Mouse (Mus musculus) heart, embryonic 11.5 days (tissue): ENCODE measurements around the gene Pax5. TPM values are rescaled to one million over a fixed set of nuclear protein-coding genes. Genes with fewer than 3 reads are reported as not detected.

ENCODE experiments used
- ATAC-seq: fragments of 200-750 bp; cut with Nextera tagmentation; replicated peaks from 2 replicates; pipeline ENCODE4 v1.8.0; 2017; ENCODE audit warnings: moderate library complexity; ENCODE audit not compliant: insufficient number of reproducible peaks, low FRiP score, low TSS enrichment
- H3K27ac ChIP-seq: fragments of 300-500 bp; sonication (generic); 2 replicates; pipeline ENCODE4 v1.5.1; 2014; ENCODE audit warnings: mild to moderate bottlenecking, low read depth, low read length
- H3K27me3 ChIP-seq: fragments of 300-500 bp; sonication (generic); 2 replicates; pipeline ENCODE4 v1.6.1; 2014; ENCODE audit warnings: mild to moderate bottlenecking, low read length, mixed read lengths; ENCODE audit not compliant: control insufficient read depth, insufficient read depth
- H3K36me3 ChIP-seq: fragments of 300-500 bp; sonication (generic); 2 replicates; pipeline ENCODE4 v1.6.1; 2014; ENCODE audit warnings: mild to moderate bottlenecking, low read length, moderate library complexity, mixed read lengths; ENCODE audit not compliant: control insufficient read depth, insufficient read depth
- H3K4me1 ChIP-seq: fragments of 300-500 bp; sonication (generic); 2 replicates; pipeline ENCODE4 v1.6.1; 2014; ENCODE audit warnings: low read length; ENCODE audit not compliant: control insufficient read depth, insufficient read depth
- H3K4me2 ChIP-seq: fragments of 300-500 bp; sonication (generic); 2 replicates; pipeline ENCODE4 v1.6.1; 2014; ENCODE audit warnings: mild to moderate bottlenecking, moderate library complexity
- H3K4me3 ChIP-seq: fragments of 300-500 bp; sonication (generic); 2 replicates; pipeline ENCODE4 v1.5.1; 2014; ENCODE audit warnings: low read depth, low read length
- H3K9ac ChIP-seq: fragments of 300-500 bp; sonication (generic); 2 replicates; pipeline ENCODE4 v1.6.1; 2014; ENCODE audit warnings: mild to moderate bottlenecking, low read depth, low read length, moderate library complexity
- H3K9me3 ChIP-seq: fragments of 300-500 bp; sonication (generic); replicated peaks from 2 replicates; pipeline ENCODE4 v1.6.1; 2016; ENCODE audit warnings: low read length; ENCODE audit not compliant: control insufficient read depth
- WGBS: fragments of 180-500 bp; shearing (Covaris S2); extraction: QIAGEN DNeasy Blood & Tissue Kit; methylation state at CpG from one replicate; pipeline ENCODE4 v1.1.7; 2014; ENCODE audit not compliant: insufficient replicate concordance; 5-methylcytosine and 5-hydroxymethylcytosine counted together
- polyA plus RNA-seq: library from polyadenylated mRNA; unstranded; fragments of >200 nt; fragmentation: Nextera tagmentation; extraction: Ambion mirVana; gene quantifications from 2 replicates; pipeline ENCODE4 v1.2.1, GENCODE M21; 2014

Gene Pax5
- polyA plus RNA-seq, 1 experiment from 2014 or later, result not detected

DNA sequence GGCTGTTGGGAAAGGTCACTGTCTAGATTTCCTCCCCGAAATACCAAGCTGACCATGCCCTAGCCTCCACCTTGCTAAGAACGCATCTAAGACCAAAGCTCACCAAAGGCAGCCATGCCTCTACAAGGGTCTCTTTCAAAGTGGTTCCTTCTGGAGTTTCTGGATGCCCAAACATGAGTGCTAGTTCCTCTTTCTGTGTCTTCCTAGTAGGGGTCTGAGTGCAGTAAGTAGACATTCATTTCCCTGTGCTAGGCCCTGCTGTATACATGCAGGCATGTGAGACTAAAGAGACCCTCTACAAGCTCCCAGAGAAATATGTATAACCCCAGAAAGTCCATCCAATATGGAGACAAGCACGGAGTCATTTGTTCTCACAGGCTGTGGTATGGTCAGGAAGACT lies 97.9 kb downstream of the Pax5 start:
- ATAC-seq, result no peak
- no peaks in the 10 kb centered on the region for H3K36me3 ChIP-seq
- H3K4me2 ChIP-seq, result no peak overlapping the region
- H3K9me3 ChIP-seq, result no peaks in the 10 kb centered on the region
- H3K4me3 ChIP-seq, result no peak overlapping the region
- no peaks in the 10 kb centered on the region; the same call in 1 of the 2 replicates for H3K27me3 ChIP-seq
- H3K4me1 ChIP-seq, result no peaks in the 10 kb centered on the region
- H3K27ac ChIP-seq, result no peak overlapping the region
- WGBS, result 72% methylated on average over 3 of the region's 3 CpGs
- H3K9ac ChIP-seq, result no peak overlapping the region

DNA sequence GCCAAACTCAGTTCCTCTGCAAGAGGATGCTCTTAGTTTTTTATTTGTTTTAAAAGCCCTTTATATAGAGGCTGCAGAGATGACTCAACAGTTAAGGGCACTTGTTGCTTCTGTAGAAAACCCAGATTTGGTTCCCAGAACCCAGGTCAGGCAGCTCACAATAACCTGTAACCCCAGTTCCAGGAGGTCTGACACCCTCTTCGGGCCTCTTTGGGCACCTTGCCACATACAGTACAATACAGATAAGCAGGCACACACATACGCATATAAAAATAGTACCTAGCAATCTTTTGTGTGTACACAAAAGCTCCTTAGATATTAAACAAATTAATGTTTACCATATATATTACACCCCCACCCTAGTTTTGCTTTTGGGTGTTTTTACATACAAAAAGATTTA lies 104.8 kb downstream of the Pax5 start:
- no peak overlapping the region for H3K4me2 ChIP-seq
- no peaks in the 10 kb centered on the region for H3K36me3 ChIP-seq
- H3K4me1 ChIP-seq, result no peaks in the 10 kb centered on the region; the same call in 1 of the 2 replicates
- ATAC-seq, result no peak
- no peaks in the 10 kb centered on the region for H3K9me3 ChIP-seq
- no peak overlapping the region for H3K27ac ChIP-seq
- no peak overlapping the region for H3K4me3 ChIP-seq
- no peak overlapping the region for H3K9ac ChIP-seq
- peaks cover 2% of the 10 kb centered on the region; the same call in 1 of the 2 replicates for H3K27me3 ChIP-seq
- WGBS, result 56% methylated on average over 2 of the region's 2 CpGs

DNA sequence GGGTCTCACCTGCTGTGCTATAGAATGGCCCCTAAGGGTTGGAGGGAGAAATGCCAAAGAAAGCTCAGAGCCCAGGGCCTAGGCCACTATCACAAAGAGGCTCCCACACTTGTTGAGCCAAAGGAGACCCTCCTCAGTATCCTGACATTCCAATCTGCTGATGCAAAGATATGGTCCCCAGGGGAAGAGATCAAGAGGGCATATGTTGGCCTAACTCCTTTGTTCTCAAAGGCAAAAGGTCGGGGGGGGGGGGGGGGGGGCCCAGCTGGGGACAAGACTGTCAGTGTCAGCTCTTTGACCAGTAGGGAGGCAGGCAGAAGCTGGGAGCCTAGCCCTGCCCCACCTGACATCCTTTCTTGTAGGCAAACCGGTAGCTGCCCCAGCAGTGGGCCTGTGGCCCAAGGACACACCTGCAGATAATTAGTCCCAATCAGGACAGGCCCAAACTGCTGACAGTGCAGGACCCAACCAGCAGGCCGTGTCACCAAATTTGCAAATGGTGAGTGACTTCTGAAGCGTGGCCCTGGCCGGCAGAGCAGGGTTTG lies 108.0 kb downstream of the Pax5 start:
- Histone ChIP-seq H3K27me3 (peaks cover 2% of the 10 kb centered on the region; the same call in 1 of the 2 replicates), H3K27ac (no peak overlapping the region), H3K36me3 (no peaks in the 10 kb centered on the region), H3K4me1 (no peaks in the 10 kb centered on the region; the same call in 1 of the 2 replicates), H3K4me2 (no peak overlapping the region), H3K9me3 (no peaks in the 10 kb centered on the region), H3K9ac (no peak overlapping the region), H3K4me3 (no peak overlapping the region)
- no peak for ATAC-seq
- WGBS, result 22% methylated on average over 4 of the region's 5 CpGs

DNA sequence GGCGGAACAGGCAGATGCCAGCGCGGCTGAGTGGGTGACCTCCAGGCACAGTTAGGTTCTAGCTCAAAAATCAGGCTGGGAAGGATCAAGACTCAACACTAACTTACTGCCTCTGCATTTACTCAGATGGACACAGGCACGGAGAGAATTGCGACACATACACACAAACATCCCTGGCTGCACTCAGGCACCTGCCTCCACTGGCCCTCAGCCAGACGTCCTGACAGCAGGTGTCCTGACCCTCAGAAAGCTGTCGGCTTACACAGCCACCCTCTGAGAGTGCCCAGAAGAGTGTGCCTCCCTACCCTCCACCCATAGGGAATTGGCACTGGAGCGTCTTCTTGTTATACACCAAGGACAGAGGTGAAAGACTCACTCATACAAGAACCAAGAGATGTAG lies 108.9 kb downstream of the Pax5 start:
- Histone ChIP-seq H3K4me1 (no peaks in the 10 kb centered on the region; the same call in 1 of the 2 replicates), H3K36me3 (no peaks in the 10 kb centered on the region), H3K4me2 (no peak overlapping the region), H3K9me3 (no peaks in the 10 kb centered on the region), H3K9ac (no peak overlapping the region), H3K27ac (no peak overlapping the region), H3K4me3 (no peak overlapping the region), H3K27me3 (peaks cover 2% of the 10 kb centered on the region; the same call in 1 of the 2 replicates)
- WGBS, result 67% methylated on average over 8 of the region's 8 CpGs
- no peak for ATAC-seq

DNA sequence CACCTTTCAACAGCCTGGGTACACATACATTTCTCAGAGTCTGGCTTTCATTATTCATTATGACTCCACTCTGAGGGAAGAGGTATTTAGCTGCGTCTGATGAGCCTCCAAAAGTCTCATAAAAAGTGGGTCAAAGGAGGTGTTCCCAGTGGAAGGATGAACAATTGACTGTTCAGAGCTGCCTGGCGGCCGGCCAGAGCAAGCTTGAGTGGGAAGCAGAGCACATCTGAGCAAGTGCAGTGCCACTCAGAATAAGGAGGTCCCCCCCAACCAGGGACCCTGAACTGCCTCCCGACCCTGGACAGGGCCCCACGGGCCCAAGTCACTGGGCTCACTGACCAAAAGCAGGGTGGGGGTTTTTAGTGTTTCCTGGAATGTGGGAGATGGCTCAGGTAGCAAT lies 109.4 kb downstream of the Pax5 start:
- H3K27me3 ChIP-seq, result peaks cover 2% of the 10 kb centered on the region; the same call in 1 of the 2 replicates
- no peak overlapping the region for H3K4me3 ChIP-seq
- no peaks in the 10 kb centered on the region; the same call in 1 of the 2 replicates for H3K4me1 ChIP-seq
- no peak overlapping the region for H3K27ac ChIP-seq
- H3K9me3 ChIP-seq, result no peaks in the 10 kb centered on the region
- H3K9ac ChIP-seq, result no peak overlapping the region
- ATAC-seq, result no peak
- 70% methylated on average over 5 of the region's 5 CpGs for WGBS
- H3K36me3 ChIP-seq, result no peaks in the 10 kb centered on the region
- H3K4me2 ChIP-seq, result no peak overlapping the region

DNA sequence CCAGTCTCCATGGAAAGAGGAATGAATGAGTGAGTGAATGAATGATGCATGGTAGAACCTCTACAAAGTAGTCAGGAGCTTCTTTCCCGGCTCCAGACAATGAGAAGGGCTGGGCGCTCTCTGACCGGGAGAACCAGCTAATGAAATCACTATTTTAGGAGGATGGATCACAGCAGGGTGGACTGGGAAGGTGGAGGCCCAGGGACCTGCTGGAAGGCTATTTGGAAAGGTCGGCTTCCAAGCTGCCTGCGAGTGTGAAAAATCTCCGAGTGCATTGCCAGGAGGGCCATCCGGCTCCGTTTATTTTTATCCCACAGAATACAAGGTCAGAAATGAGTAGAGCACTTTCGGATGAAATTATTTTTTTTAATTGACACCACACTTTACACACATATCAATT lies 112.3 kb downstream of the Pax5 start:
- Histone ChIP-seq H3K27me3 (peaks cover 2% of the 10 kb centered on the region; the same call in 1 of the 2 replicates), H3K27ac (no peak overlapping the region), H3K4me1 (no peaks in the 10 kb centered on the region; the same call in 1 of the 2 replicates), H3K4me2 (no peak overlapping the region), H3K4me3 (no peak overlapping the region), H3K36me3 (no peaks in the 10 kb centered on the region), H3K9ac (no peak overlapping the region), H3K9me3 (no peaks in the 10 kb centered on the region)
- 62% methylated on average over 9 of the region's 9 CpGs for WGBS
- ATAC-seq, result no peak

DNA sequence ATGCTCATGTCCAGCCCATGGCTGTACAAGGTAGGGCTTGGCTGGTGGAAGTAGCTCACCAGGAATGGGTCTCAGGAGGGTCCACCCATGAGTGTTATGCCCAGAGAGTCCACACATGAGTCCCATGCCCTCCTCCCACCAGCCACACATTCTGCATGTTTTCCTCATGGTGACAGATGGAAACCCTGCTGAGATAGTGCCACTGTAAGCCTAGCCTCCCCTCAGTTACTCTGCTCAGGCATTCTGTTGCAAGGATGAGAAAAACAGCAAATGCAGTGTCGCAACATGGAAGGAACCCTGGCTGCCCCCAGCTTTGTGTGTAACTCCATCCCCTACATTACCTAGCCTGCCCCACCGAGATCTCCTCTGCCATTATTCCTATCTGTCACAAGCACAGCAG lies 117.2 kb downstream of the Pax5 start:
- H3K36me3 ChIP-seq, result no peaks in the 10 kb centered on the region
- H3K4me1 ChIP-seq, result no peaks in the 10 kb centered on the region
- no peaks in the 10 kb centered on the region for H3K27me3 ChIP-seq
- no peak overlapping the region for H3K9ac ChIP-seq
- no peak overlapping the region for H3K27ac ChIP-seq
- ATAC-seq, result no peak
- no peak overlapping the region for H3K4me3 ChIP-seq
- no peak overlapping the region for H3K4me2 ChIP-seq
- H3K9me3 ChIP-seq, result no peaks in the 10 kb centered on the region
- 80% methylated on average over 2 of the region's 2 CpGs for WGBS

DNA sequence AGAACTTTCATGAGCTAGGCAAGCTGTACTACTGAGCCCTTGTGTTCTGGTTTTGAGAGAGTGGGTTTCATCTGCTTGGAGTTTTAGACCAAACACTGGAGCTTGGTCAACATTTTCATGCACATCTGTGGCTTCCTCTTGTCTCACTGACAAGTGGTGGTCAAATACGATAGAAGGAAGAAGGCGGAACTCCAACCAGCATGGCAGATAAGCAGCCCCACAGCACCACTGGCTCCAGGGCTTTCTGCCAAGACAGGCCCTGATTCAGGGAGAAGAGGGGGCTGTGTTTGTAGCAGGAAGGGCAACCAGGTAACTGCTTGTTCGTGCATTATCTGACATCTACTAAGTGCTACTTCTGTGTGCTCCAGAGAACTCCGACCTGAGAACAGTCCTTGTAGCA lies 127.6 kb downstream of the Pax5 start:
- Histone ChIP-seq H3K9me3 (no peaks in the 10 kb centered on the region), H3K27ac (no peak overlapping the region), H3K4me3 (no peak overlapping the region), H3K9ac (no peak overlapping the region), H3K4me1 (no peaks in the 10 kb centered on the region), H3K27me3 (no peaks in the 10 kb centered on the region; the same call in none of the 2 replicates), H3K4me2 (no peak overlapping the region), H3K36me3 (no peaks in the 10 kb centered on the region)
- ATAC-seq, result no peak
- 58% methylated on average over 4 of the region's 4 CpGs for WGBS

DNA sequence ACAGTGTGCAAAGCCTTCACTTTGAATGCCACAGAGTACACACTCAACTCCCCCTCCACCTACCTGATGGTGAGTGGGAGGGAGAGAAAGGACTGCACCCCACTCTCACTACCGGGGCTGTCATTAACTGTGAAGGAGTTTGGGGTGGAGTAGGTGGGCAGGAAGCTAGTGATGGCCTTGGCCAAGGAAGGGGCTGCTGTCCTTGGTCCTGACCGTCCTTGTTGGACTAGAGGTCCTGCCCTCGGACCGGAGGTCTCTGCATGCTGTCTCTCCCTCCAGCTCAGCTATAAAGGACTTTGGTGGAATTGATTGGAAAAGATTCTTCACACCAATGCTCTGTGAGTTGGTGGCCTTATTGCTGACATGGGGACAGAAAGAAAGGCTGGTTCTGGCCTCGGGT lies 131.7 kb downstream of the Pax5 start:
- H3K27ac ChIP-seq, result no peak overlapping the region
- H3K9me3 ChIP-seq, result no peaks in the 10 kb centered on the region
- no peak overlapping the region for H3K9ac ChIP-seq
- H3K4me1 ChIP-seq, result no peaks in the 10 kb centered on the region
- H3K4me2 ChIP-seq, result no peak overlapping the region
- no peaks in the 10 kb centered on the region; the same call in none of the 2 replicates for H3K27me3 ChIP-seq
- WGBS, result 42% methylated on average over 5 of the region's 5 CpGs
- H3K4me3 ChIP-seq, result no peak overlapping the region
- ATAC-seq, result no peak
- no peaks in the 10 kb centered on the region for H3K36me3 ChIP-seq
